Mouse (Mus musculus) megakaryocyte, embryonic 14.5 days (primary cell): ENCODE results near the gene Cyp2d11.

Experiments used
- FLI1 ChIP-seq: IDR thresholded peaks from 2 replicates; pipeline ENCODE4 v1.6.1; 2012; ENCODE audit warnings: low read length, inconsistent platforms, mixed read lengths
- GATA1 ChIP-seq: IDR thresholded peaks from 3 replicates; pipeline ENCODE4 v1.6.1; 2012; ENCODE audit warnings: mixed read lengths, low read length, inconsistent platforms, borderline replicate concordance

DNA sequence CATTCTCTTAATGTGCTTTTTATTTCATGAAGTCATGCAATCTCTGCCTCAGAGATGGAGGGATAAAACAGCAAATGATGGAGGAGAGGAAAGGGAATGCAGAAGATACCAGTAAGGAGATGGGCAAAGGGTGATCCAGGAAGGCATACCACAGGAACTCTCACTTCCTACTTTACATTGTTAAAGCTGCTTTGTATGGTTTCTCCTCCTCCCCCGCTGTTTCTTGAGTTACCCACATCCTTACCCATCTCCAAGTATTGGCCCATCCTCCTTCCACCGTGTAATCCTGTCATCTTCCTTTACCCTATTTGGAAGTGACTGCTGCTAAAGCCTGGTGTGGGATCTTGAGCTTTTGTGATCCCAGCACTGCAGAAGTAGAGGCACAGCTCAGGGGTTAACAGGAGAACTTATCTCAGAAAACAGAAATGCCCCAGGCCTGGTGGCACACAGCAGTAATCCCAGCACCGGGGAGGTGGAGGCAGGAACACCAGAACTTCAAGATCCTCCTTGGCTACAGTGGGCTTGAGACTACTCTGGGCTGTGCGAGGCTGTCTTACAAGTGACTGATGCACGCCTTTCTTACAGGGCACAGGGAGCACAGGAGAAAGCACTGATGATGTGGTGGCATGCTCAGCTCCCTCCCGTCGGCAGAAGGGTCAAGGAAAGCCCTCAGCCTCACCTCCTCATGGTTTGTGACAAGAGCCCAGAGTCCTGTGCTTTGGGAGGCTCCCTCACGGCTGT lies 45.4 kb downstream of the Cyp2d11 start:
- no peak for TF ChIP-seq GATA1
- no peak for TF ChIP-seq FLI1
